ENCODE assay signal across 15 mouse cellular contexts in genomic region chr6:31707256-31707655, GRCm38 (mm10).
A peak's percentile ranks its signal among the peaks of the same experiment; 100 is the strongest.
DNase-seq lines count a peak whose midpoint lies in the region.
"Had no signal": no experiment of that assay in that cellular context is flagged by ENCODE, and none has a peak within 500 bp of the region (broad histone marks: within the 10 kb centered on the region; RNA-seq: fewer than 3 reads in every experiment).

No protein-coding gene starts in this region.

- DNase-seq in embryo, embryonic 10 days (ENCODE audit: low spot score), result peak; percentile 1
- no peak for DNase-seq in embryo, embryonic 9.5 days (ENCODE audit: extremely low spot score)
- peak; percentile 83 for DNase-seq in R1 (ENCODE audit: low read depth, low spot score)
- no peak for DNase-seq in urinary bladder, postnatal 25 days (ENCODE audit: low spot score)
- no peak for DNase-seq in heart, adult 11 months
- DNase-seq: adrenal gland, adult 8-10 months; adrenal gland, postnatal 14 days; adrenal gland, postnatal 36 days; B cell, adult 2 months; cerebellum, adult 11 months; cerebellum, adult 18-20 months; cerebellum, adult 8-10 months; cerebellum, adult 9-11 months; cerebellum, postnatal 14 days; cerebellum, postnatal 36 days had no signal

Comparison
In these comparisons a context has a peak if more than half of its experiments do, and no peak if none do; other contexts are left out.
1. DNase-seq: peak in embryo, embryonic 10 days (single experiment) and R1 (single experiment); none in embryo, embryonic 9.5 days (single experiment), urinary bladder, postnatal 25 days (single experiment) and heart, adult 11 months (single experiment).